Mouse (Mus musculus): Measurements from ENCODE around the gene Bok.

Bok gene

DNA sequence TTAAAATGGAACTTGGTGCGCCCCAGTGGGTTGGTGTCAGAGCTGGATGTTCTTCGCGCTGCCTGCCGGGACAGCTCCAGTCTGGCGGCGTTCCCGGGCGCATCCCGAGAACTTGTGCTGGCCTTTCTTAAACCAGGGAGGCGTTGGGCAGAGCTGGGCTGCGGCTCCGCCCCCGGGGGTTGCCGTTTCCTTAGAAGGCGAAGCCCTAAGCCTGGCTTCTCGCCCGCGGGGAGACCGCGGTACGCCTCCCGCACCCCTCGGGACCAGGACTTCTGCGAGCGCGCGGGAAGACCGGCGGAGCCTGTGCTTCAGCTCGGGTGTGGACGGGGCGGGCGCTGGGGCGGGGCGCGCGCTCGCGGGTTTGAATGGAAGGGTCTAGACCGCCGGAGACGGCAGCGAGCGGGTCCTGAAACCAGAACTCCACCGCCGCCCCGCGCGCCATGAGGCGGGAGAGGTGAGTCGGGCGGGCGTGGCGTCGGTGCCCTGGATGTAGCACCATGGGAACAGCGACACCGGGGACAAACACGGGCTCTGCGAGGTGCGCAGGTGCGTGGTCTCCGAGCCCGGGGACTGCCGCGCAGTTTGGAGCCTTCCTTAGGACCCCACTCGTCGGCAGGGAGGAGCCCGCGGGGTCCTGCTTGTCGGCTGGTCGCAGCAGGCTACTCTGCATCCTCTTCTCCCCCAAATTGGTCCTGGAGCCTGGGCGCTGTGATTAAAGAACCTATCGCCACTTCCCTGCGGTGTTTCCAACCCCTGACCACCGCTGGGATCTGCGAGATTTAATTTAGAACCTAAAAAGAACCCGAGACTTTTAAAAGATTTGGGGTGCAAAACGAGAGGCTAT, at the start of gene Bok:
Gene Bok, plus strand, starts transcription at position 260 of the 844 bp plus-strand sequence.
- POLR2A ChIA-PET: interaction anchor here (0.6 to 2.8 kb wide), 28 partner anchors 8 to 1253 kb away, joined by 3 to 19 read pairs (median 4); partner anchors contain the start of genes Farp2 (in 2 of the 4) and Ing5 (in 2 of the 4)
- CTCF ChIA-PET: interaction anchor here (0.6 to 3.6 kb wide), 8 partner anchors 9 to 669 kb away, joined by 3 to 24 read pairs (median 4); no protein-coding TSS in a partner anchor

- ChIA-PET CTCF (interaction anchor here in 1 of 4 experiments (1.2 kb wide), 1 partner anchor 10 kb away, joined by 3 read pairs; no protein-coding TSS in a partner anchor), POLR2A (interaction anchor here in 3 of 4 experiments (0.8 to 2.6 kb wide), 24 partner anchors 11 to 508 kb away, joined by 3 to 37 read pairs (median 4); partner anchors contain the start of genes Farp2 (in 3 of the 3), Bok (in 1 of the 3), Dtymk (in 1 of the 3) and Hdlbp (in 1 of the 3))
Measured at GRCm38 (mm10) chr1:93636211-93636897, 49.1 kb upstream of the Bok start.

- CTCF ChIA-PET: no interaction called here
- POLR2A ChIA-PET: interaction anchor here in 1 of 4 experiments (1.6 kb wide), 1 partner anchor 25 kb away, joined by 5 read pairs; no protein-coding TSS in a partner anchor
Measured at GRCm38 (mm10) chr1:93641978-93642377, 43.5 kb upstream of the Bok start.

DNA sequence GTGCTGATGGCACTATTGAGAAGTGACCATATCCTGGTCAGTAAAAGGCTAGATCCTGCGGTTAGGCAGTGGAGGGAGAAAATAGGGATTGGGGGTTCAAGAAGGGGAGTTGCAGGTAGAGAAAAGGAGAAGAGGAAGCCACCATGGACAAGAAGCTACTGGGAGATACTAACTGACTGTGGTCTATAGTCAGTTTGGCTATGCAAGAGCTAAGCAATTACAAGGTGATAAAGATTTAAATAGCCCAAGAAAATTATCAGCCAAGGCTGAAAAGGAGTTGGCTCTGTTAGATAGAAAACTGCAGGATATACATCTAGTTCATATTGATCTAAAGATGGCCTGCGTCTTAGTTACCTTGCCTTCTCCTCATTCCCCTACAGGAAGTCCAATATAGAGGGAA, 42.8 kb upstream of the Bok start:
- ChIA-PET POLR2A (interaction anchor here in 1 of 4 experiments (1.6 kb wide), 1 partner anchor 25 kb away, joined by 5 read pairs; no protein-coding TSS in a partner anchor), CTCF (no interaction called here)

GRCm38 (mm10) chr1:93649604-93650172, 35.8 kb upstream of the Bok start:
- ChIA-PET POLR2A (interaction anchor here in 2 of 4 experiments (1.1 to 2.6 kb wide), 5 partner anchors 14 to 138 kb away, joined by 3 to 10 read pairs (median 4); partner anchors contain the start of gene Farp2 (in 1 of the 2)), CTCF (interaction anchor here in 1 of 4 experiments (0.7 kb wide), 1 partner anchor 740 kb away, joined by 6 read pairs; no protein-coding TSS in a partner anchor)

GRCm38 (mm10) chr1:93654275-93654674, 31.2 kb upstream of the Bok start:
- ChIA-PET POLR2A (no interaction called here), CTCF (interaction anchor here in 1 of 4 experiments (1.4 kb wide), 1 partner anchor 14 kb away, joined by 3 read pairs; no protein-coding TSS in a partner anchor)

GRCm38 (mm10) chr1:93654798-93655197, 30.7 kb upstream of the Bok start:
- POLR2A ChIA-PET: no interaction called here
- CTCF ChIA-PET: interaction anchor here in 1 of 4 experiments (1.4 kb wide), 1 partner anchor 14 kb away, joined by 3 read pairs; no protein-coding TSS in a partner anchor

- ChIA-PET CTCF (interaction anchor here in 1 of 4 experiments (0.7 kb wide), 1 partner anchor 12 kb away, joined by 4 read pairs; no protein-coding TSS in a partner anchor), POLR2A (interaction anchor here in 3 of 4 experiments (0.6 to 1.3 kb wide), 5 partner anchors 11 to 178 kb away, joined by 3 to 4 read pairs (median 3); no protein-coding TSS in a partner anchor)
Measured at GRCm38 (mm10) chr1:93656325-93657024, 29.0 kb upstream of the Bok start.

GRCm38 (mm10) chr1:93657025-93657360, 28.5 kb upstream of the Bok start:
- POLR2A ChIA-PET: interaction anchor here in 1 of 4 experiments (1.3 kb wide), 1 partner anchor 21 kb away, joined by 4 read pairs; no protein-coding TSS in a partner anchor
- CTCF ChIA-PET: interaction anchor here in 1 of 4 experiments (1.2 kb wide), 1 partner anchor 75 kb away, joined by 3 read pairs; no protein-coding TSS in a partner anchor

DNA sequence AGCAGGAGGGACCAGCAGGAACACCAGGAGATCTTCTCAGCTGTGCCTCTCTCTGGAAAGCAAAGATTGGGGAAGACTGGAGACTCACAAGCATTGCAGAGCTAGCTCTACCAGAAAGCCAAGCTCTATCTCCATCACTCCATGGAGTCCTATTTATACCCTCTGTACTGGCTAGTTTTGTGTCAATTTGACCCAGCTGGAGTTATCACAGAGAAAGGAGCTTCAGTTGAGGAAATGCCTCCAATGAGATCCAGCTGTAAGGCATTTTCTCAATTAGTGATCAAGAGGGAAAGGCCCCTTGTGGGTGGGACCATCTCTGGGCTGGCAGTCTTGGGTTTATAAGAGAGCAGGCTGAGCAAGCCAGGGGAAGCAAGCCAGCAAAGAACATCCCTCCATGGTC, 26.9 kb upstream of the Bok start, which contains the start of gene Stk25:
Gene Stk25, minus strand, starts transcription at position 101 of the 400 bp plus-strand sequence.
- ChIA-PET POLR2A (interaction anchor here in 2 of 4 experiments (1.1 to 2.2 kb wide), 3 partner anchors 10 to 45 kb away, joined by 3 to 5 read pairs (median 4); no protein-coding TSS in a partner anchor), CTCF (interaction anchor here in 2 of 4 experiments (0.8 to 2.1 kb wide), 2 partner anchors 9 kb away, joined by 3 to 8 read pairs; no protein-coding TSS in a partner anchor)

- POLR2A ChIA-PET: interaction anchor here in 3 of 4 experiments (0.6 to 4.1 kb wide), 33 partner anchors 8 to 566 kb away, joined by 3 to 19 read pairs (median 4); partner anchors contain the start of genes Bok (in 3 of the 3), Dtymk (in 2 of the 3), Ing5 (in 2 of the 3) and Farp2 (in 1 of the 3)
- CTCF ChIA-PET: interaction anchor here in 3 of 4 experiments (0.6 to 3.7 kb wide), 30 partner anchors 9 to 539 kb away, joined by 3 to 24 read pairs (median 3); partner anchors contain the start of genes Bok (in 2 of the 3), Stk25 (in 2 of the 3) and Ing5 (in 1 of the 3)
Measured at GRCm38 (mm10) chr1:93667760-93668400, 17.6 kb upstream of the Bok start.

DNA sequence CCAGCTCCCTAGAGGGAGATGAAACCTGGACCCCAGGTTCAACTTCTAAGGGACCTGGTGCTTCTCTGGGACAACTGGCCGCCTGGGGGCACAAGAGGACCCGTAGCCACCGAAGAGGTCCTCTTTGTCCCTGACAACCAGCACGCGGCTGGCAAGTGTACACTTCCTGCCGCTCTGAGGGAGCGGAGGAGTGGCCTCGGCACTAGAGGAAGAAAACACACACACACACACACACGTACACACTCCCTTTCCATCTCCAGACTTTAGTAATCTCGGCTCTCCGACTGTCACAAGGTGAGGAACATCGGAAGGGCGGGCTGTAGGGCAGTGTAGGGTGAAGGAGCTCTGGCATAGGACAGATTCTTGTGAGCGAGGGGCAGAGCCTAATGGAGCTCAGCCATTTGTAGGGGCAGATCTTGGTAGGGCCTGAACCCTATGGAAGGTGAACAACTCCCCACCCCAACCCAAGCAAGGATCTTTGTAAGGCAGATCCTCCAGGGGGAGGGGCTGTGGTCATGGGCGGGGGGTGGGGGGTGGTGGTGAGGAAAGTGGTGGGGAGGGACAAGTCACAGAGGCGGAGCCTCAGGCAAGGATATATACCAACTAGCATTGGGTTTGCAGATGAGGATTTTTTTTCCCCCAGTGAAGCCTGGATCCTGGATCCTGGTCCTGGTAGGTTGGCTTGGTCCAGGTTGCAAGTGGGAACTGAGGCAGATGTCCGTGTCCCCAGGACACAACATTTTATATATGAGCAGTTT, 16.5 kb upstream of the Bok start:
- CTCF ChIA-PET: interaction anchor here in 3 of 4 experiments (0.6 to 3.7 kb wide), 26 partner anchors 8 to 937 kb away, joined by 3 to 24 read pairs (median 4); partner anchors contain the start of genes Bok (in 2 of the 3) and Stk25 (in 1 of the 3)

DNA sequence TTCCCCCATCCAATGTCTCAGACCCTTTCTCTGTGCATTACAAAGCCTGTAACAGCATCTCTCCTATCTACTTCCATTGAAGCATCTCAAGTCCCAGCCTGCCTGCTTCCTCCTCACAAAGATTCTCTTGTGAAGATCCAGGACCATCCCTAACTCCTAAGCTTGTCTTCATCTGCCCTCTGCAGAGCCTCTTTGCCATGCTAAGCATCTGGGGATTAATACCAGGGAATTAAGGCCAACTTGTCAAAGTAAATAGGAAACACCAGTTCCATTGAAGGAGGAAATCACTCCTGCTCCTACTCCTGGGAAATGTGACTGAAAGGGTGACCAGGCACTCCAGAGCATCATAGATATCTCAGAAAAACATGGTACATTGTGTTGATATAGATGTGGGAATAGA, 15.5 kb upstream of the Bok start:
- CTCF ChIA-PET: interaction anchor here in 1 of 4 experiments (1.2 to 3.7 kb wide), 2 partner anchors 16 to 65 kb away, joined by 3 to 24 read pairs; partner anchors contain the start of gene Bok

More for the DNA sequence above, 16.5 kb upstream of the Bok start:
- POLR2A ChIA-PET: interaction anchor here (0.6 to 4.1 kb wide), 36 partner anchors 10 to 363 kb away, joined by 3 to 19 read pairs (median 4); partner anchors contain the start of genes Bok (in 3 of the 4), Farp2 (in 2 of the 4), Ing5 (in 2 of the 4) and Stk25 (in 2 of the 4)

GRCm38 (mm10) chr1:93672682-93673081, 12.8 kb upstream of the Bok start:
- CTCF ChIA-PET: interaction anchor here in 1 of 4 experiments (1.6 kb wide), 1 partner anchor 13 kb away, joined by 4 read pairs; no protein-coding TSS in a partner anchor
- POLR2A ChIA-PET: interaction anchor here in 3 of 4 experiments (1.0 to 1.7 kb wide), 7 partner anchors 12 to 73 kb away, joined by 3 to 8 read pairs (median 3); partner anchors contain the start of gene Bok (in 2 of the 3)

More for the DNA sequence above, 15.5 kb upstream of the Bok start:
- POLR2A ChIA-PET: interaction anchor here in 3 of 4 experiments (1.0 to 4.1 kb wide), 12 partner anchors 9 to 112 kb away, joined by 3 to 19 read pairs (median 5); partner anchors contain the start of genes Bok (in 2 of the 3) and Stk25 (in 2 of the 3)

DNA sequence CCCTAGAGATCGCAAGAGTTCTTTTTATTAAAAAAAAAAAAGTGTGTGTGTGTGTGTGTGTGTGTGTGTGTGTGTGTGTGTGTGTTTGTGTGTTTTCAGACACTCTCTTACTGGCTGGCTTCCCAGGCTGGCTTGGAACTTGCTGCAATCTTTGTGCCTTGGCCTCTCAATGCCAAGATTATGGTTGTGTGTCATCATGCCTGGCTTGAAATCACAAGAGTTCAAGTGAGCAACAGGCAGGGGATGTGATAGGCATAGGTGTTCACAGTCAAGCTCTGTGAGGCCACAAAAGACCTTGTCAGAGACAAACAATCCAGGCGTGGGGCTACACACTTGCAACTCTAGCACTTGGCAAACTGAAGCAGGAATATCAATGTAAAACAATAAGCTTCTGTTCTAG, 7.1 kb upstream of the Bok start:
- CTCF ChIA-PET: interaction anchor here in 1 of 4 experiments (0.6 to 1.3 kb wide), 2 partner anchors 11 to 172 kb away, joined by 4 read pairs; no protein-coding TSS in a partner anchor
- POLR2A ChIA-PET: interaction anchor here in 3 of 4 experiments (1.0 to 2.8 kb wide), 3 partner anchors 10 to 68 kb away, joined by 3 to 13 read pairs (median 4); no protein-coding TSS in a partner anchor

Data from embryonic stem cell, embryonic (primary cell).